Mouse (Mus musculus) olfactory bulb, adult 2 months (tissue): Measurements from ENCODE around the gene Adamtsl1.

Experiments
- CTCF ChIP-seq: fragments of 200-500 bp; IDR thresholded peaks from 2 replicates; pipeline ENCODE4 v1.5.1; 2012; ENCODE audit warnings: low read depth, mild to moderate bottlenecking, low read length, moderate library complexity; ENCODE audit not compliant: insufficient read depth
- POLR2A ChIP-seq: fragments of 200-500 bp; IDR thresholded peaks from 2 replicates; pipeline ENCODE4 v1.6.1; 2012; ENCODE audit warnings: mild to moderate bottlenecking, low read depth, low read length, moderate library complexity; ENCODE audit not compliant: insufficient read depth

DNA sequence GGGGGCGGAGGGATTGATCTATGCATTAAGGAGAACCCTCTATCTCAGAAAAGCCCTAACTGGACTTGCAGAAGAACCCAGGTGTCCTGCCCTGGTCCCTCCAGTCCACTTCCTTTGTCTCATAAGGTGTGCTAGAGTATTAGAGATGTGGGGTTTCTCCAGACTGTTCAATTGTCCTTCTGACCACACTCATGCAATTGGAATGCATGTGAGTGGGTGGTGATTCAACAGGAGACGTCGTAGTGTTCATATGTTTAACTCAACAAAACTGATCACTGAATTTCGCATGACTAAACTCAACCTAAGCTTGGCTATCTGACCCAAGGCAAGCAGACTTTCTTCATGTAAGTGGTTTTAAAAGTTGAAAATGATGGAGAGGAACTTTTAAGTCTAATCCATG lies 443.3 kb downstream of the Adamtsl1 start:
- TF ChIP-seq POLR2A (no peak), CTCF (no peak)
